Mouse (Mus musculus) olfactory bulb, adult 2 months (tissue): ENCODE results near the gene Lcmt1.

Experiments
- CTCF ChIP-seq: fragments of 200-500 bp; IDR thresholded peaks from 2 replicates; pipeline ENCODE4 v1.5.1; 2012; ENCODE audit warnings: low read depth, mild to moderate bottlenecking, low read length, moderate library complexity; ENCODE audit not compliant: insufficient read depth
- POLR2A ChIP-seq: fragments of 200-500 bp; IDR thresholded peaks from 2 replicates; pipeline ENCODE4 v1.6.1; 2012; ENCODE audit warnings: mild to moderate bottlenecking, low read depth, low read length, moderate library complexity; ENCODE audit not compliant: insufficient read depth

- no peak for TF ChIP-seq CTCF
- no peak for TF ChIP-seq POLR2A
Measured at GRCm38 (mm10) chr7:123448794-123449193, 79.2 kb downstream of the Lcmt1 start.
